Mouse (Mus musculus): ENCODE results near the gene Impdh2.

- TF ChIP-seq CTCF (IDR thresholded peaks at IDR 0.05; ENCODE audit: low read depth) = no peak
- no peak for TF ChIP-seq EP300 (IDR thresholded peaks at IDR 0.05; ENCODE audit: low read depth)
Measured at GRCm38 (mm10) chr9:108596998-108597764, 37.1 kb downstream of the Impdh2 start, which contains the start of gene P4htm.

All from liver, postnatal 0 days (tissue).